Mouse (Mus musculus): ENCODE results near the gene Olfr33. TPM values are rescaled to one million over a fixed set of nuclear protein-coding genes. Genes with fewer than 3 reads are reported as not detected.
A peak's percentile ranks its signal among the peaks of the same experiment; 100 is the strongest.

Olfr33 gene
- polyA plus RNA-seq, 1 experiment = not detected

DNA sequence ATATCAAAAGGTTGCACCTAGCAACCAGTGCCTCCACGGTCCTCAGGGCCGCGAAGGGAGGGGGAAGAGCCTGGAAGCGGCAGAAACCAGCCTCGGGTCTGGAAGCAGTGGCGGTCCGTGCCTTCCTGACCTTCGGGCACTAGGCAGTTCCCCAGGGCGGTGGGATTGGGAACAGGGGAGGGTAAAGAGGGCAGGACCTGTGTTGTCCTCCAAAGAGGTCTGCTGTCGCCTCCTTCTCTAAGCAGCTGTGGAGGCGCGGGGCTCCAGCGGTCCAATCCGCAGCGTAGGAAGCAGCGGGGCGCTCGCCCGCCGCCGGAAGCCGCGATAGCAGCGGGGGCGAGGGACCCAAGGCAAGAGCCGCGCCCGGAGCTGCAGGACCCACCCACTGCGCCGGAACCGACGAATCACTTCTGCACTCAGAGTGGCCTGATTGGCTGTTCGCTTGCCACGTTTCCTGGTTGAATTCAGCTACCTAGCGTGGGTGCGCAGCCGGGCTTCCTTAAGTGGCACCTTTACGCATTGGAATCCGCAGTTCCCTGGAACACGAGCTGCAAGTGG lies 31.8 kb downstream of the Olfr33 start, which contains the start of gene Trim68:
TSS of gene Trim68 (minus strand) at position 384 of the 558 bp plus-strand sequence.
- TF ChIP-seq POLR2A (IDR thresholded peaks at IDR 0.05; ENCODE audit: insufficient read depth, low read depth, low read length) (peak; percentile 49; the same call in 1 of the 2 replicates), CTCF (IDR thresholded peaks at IDR 0.05; ENCODE audit: insufficient read depth, low read depth, low read length) (no peak)
- H3K4me3 ChIP-seq (ENCODE audit: insufficient read depth, low read depth, low read length) = peak within 1 kb of the TSS; percentile 63
- WGBS = under 1% methylated on average over 40 of the region's 40 CpGs
- H3K4me1 ChIP-seq (ENCODE audit: control insufficient read depth, insufficient read depth, low read length) = no peaks in the 10 kb centered on the region
- peak within 1 kb of the TSS; percentile 22 for H3K27ac ChIP-seq (ENCODE audit: insufficient read depth, low read depth, low read length)

DNA sequence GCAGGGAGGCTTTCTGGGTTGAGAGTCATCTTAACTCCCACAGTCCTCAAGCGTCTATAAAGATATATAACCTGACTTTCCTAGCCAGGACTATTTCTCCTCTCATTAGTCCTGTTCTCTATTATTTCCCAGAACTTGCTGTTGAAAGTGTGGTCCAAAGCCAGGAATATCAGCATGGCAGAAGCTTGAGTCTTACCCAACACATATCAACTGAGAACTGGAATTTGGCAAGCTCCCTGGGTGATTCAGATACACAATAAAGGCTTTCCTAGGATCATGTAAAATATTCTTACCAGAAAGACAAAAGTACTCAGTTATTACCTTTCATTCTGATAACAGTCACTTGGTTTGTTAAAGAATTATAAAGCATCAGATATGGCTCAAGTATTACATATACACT lies 37.0 kb downstream of the Olfr33 start:
- Histone ChIP-seq H3K27ac (ENCODE audit: insufficient read depth, low read depth, low read length) (no peak overlapping the region), H3K4me3 (ENCODE audit: insufficient read depth, low read depth, low read length) (no peak overlapping the region), H3K4me1 (ENCODE audit: control insufficient read depth, insufficient read depth, low read length) (no peaks in the 10 kb centered on the region)
- TF ChIP-seq POLR2A (IDR thresholded peaks at IDR 0.05; ENCODE audit: insufficient read depth, low read depth, low read length) (no peak), CTCF (IDR thresholded peaks at IDR 0.05; ENCODE audit: insufficient read depth, low read depth, low read length) (no peak)
- 90% methylated on average over 1 of the region's 1 CpGs for WGBS

DNA sequence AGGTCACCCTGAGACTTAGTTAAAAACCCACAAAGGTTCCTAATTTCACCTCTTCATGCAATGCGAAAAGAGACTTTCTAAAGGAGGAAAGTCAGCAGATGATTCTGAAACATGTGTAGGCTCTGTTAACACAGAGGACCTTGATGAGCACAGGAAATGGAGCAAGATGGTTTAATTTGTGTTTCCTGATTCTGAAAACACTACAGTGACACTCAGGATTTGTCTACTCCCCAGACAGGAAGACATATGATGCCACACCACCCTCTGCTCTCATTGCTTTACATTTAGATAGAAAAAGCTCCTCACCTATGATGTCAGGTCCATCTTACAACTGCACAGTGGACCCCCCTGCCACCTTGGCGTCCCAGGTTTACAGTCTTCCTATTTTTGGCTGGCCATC lies 42.6 kb downstream of the Olfr33 start:
- TF ChIP-seq POLR2A (IDR thresholded peaks at IDR 0.05; ENCODE audit: insufficient read depth, low read depth, low read length) (no peak), CTCF (IDR thresholded peaks at IDR 0.05; ENCODE audit: insufficient read depth, low read depth, low read length) (no peak)
- Histone ChIP-seq H3K4me1 (ENCODE audit: control insufficient read depth, insufficient read depth, low read length) (no peaks in the 10 kb centered on the region), H3K4me3 (ENCODE audit: insufficient read depth, low read depth, low read length) (no peak overlapping the region), H3K27ac (ENCODE audit: insufficient read depth, low read depth, low read length) (no peak overlapping the region)
- WGBS = 92% methylated on average over 2 of the region's 2 CpGs

DNA sequence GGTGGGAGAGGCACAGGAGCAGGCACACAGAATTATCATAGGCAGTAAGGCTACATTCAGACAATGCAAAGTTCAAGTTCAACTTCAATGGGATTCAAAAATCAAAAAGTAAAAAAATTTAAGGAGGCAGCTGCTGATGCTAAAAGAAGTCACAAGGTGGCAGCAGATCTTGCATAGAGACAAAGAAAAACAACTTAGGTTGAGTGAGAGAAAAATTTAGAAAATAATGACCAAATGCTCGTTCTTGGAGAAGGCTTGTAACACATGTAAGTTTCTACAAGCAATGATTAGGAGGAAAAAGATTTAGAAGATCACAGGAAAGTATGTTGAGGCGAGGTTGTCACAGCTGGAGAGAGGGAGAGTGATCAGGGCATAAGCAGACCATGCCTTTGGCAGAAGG lies 53.5 kb downstream of the Olfr33 start:
- Histone ChIP-seq H3K4me3 (ENCODE audit: insufficient read depth, low read depth, low read length) (no peak overlapping the region), H3K27ac (ENCODE audit: insufficient read depth, low read depth, low read length) (no peak overlapping the region), H3K4me1 (ENCODE audit: control insufficient read depth, insufficient read depth, low read length) (no peaks in the 10 kb centered on the region)
- WGBS = 20% methylated on average over 2 of the region's 2 CpGs
- no peak for TF ChIP-seq POLR2A (IDR thresholded peaks at IDR 0.05; ENCODE audit: insufficient read depth, low read depth, low read length)
- TF ChIP-seq CTCF (IDR thresholded peaks at IDR 0.05; ENCODE audit: insufficient read depth, low read depth, low read length) = no peak

DNA sequence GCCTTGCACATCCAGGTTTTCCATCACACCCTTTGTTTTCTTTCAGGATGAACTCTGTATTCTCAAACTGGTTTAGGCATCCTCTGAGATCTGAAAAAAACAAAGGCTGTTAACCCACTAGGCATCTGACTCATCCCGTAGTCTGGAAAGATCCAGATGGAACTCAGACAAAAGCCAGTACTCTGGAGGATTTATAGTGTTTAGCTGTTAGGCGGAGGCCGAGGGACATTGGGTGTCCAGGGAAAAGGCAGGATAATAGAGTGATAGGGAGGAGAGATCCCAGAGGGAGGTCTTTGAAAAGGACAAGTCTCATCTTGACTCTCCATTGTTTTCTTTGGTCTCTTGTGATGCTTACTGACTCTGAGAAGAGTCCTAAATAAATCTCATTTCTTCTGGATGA lies 54.3 kb downstream of the Olfr33 start, which contains the start of gene Olfr556:
TSS of gene Olfr556 (plus strand) at position 301 of the 400 bp plus-strand sequence.
- WGBS = 58% methylated on average over 3 of the region's 3 CpGs
- TF ChIP-seq POLR2A (IDR thresholded peaks at IDR 0.05; ENCODE audit: insufficient read depth, low read depth, low read length) = no peak
- no peak for TF ChIP-seq CTCF (IDR thresholded peaks at IDR 0.05; ENCODE audit: insufficient read depth, low read depth, low read length)
- H3K4me1 ChIP-seq (ENCODE audit: control insufficient read depth, insufficient read depth, low read length) = no peaks in the 10 kb centered on the region
- no peak within 1 kb of the TSS for H3K27ac ChIP-seq (ENCODE audit: insufficient read depth, low read depth, low read length)
- no peak within 1 kb of the TSS for H3K4me3 ChIP-seq (ENCODE audit: insufficient read depth, low read depth, low read length)

Other genes starting within 250 kb of the Olfr33 start
- gene Olfr543, start 237.4 kb downstream of the Olfr33 start, polyA plus RNA-seq (2012; ENCODE audit: insufficient read depth, insufficient read length, low replicate concordance, missing spikeins) = not detected in 2 replicates
- gene Olfr544, start 230.8 kb downstream of the Olfr33 start, polyA plus RNA-seq (2012; ENCODE audit: insufficient read depth, insufficient read length, low replicate concordance, missing spikeins) = not detected in 2 replicates
- gene Olfr545, start 219.5 kb downstream of the Olfr33 start, polyA plus RNA-seq (2012; ENCODE audit: insufficient read depth, insufficient read length, low replicate concordance, missing spikeins) = not detected in 2 replicates
- gene Olfr547, start 184.3 kb downstream of the Olfr33 start, polyA plus RNA-seq (2012; ENCODE audit: insufficient read depth, insufficient read length, low replicate concordance, missing spikeins) = not detected in 2 replicates
- gene Olfr548-ps1, start 178.2 kb downstream of the Olfr33 start, polyA plus RNA-seq (2012; ENCODE audit: insufficient read depth, insufficient read length, low replicate concordance, missing spikeins) = not detected in 2 replicates
- gene Olfr549, start 169.2 kb downstream of the Olfr33 start, polyA plus RNA-seq (2012; ENCODE audit: insufficient read depth, insufficient read length, low replicate concordance, missing spikeins) = not detected in 2 replicates
- not detected in 2 replicates for gene Trim21, start 153.6 kb downstream of the Olfr33 start, polyA plus RNA-seq (2012; ENCODE audit: insufficient read depth, insufficient read length, low replicate concordance, missing spikeins)
- not detected in 2 replicates for gene Olfr550, start 147.6 kb downstream of the Olfr33 start, polyA plus RNA-seq (2012; ENCODE audit: insufficient read depth, insufficient read length, low replicate concordance, missing spikeins)
- gene Olfr551, start 127.2 kb downstream of the Olfr33 start, polyA plus RNA-seq (2012; ENCODE audit: insufficient read depth, insufficient read length, low replicate concordance, missing spikeins) = not detected in 2 replicates
- gene Olfr552, start 121.3 kb downstream of the Olfr33 start, polyA plus RNA-seq (2012; ENCODE audit: insufficient read depth, insufficient read length, low replicate concordance, missing spikeins) = not detected in 2 replicates
- gene Olfr553, start 100.9 kb downstream of the Olfr33 start, polyA plus RNA-seq (2012; ENCODE audit: insufficient read depth, insufficient read length, low replicate concordance, missing spikeins) = not detected in 2 replicates
- gene Olfr554, start 80.6 kb downstream of the Olfr33 start, polyA plus RNA-seq (2012; ENCODE audit: insufficient read depth, insufficient read length, low replicate concordance, missing spikeins) = not detected in 2 replicates
- gene Olfr555, start 60.2 kb downstream of the Olfr33 start, polyA plus RNA-seq (2012; ENCODE audit: insufficient read depth, insufficient read length, low replicate concordance, missing spikeins) = not detected in 2 replicates
- not detected in 2 replicates for gene Olfr556, start 54.2 kb downstream of the Olfr33 start, polyA plus RNA-seq (2012; ENCODE audit: insufficient read depth, insufficient read length, low replicate concordance, missing spikeins)
- not detected in 2 replicates for gene Trim68, start 31.7 kb downstream of the Olfr33 start, polyA plus RNA-seq (2012; ENCODE audit: insufficient read depth, insufficient read length, low replicate concordance, missing spikeins)
- gene Olfr557, start 23.2 kb downstream of the Olfr33 start, polyA plus RNA-seq (2012; ENCODE audit: insufficient read depth, insufficient read length, low replicate concordance, missing spikeins) = not detected in 2 replicates
- not detected in 2 replicates for gene Olfr558, start 16.9 kb downstream of the Olfr33 start, polyA plus RNA-seq (2012; ENCODE audit: insufficient read depth, insufficient read length, low replicate concordance, missing spikeins)
- not detected in 2 replicates for gene Olfr559, start 8.4 kb upstream of the Olfr33 start, polyA plus RNA-seq (2012; ENCODE audit: insufficient read depth, insufficient read length, low replicate concordance, missing spikeins)
- not detected in 2 replicates for gene Olfr560, start 40.3 kb upstream of the Olfr33 start, polyA plus RNA-seq (2012; ENCODE audit: insufficient read depth, insufficient read length, low replicate concordance, missing spikeins)
- gene Olfr78, start 40.4 kb upstream of the Olfr33 start, polyA plus RNA-seq (2012; ENCODE audit: insufficient read depth, insufficient read length, low replicate concordance, missing spikeins) = not detected in 2 replicates
- not detected in 2 replicates for gene Olfr561, start 52.2 kb upstream of the Olfr33 start, polyA plus RNA-seq (2012; ENCODE audit: insufficient read depth, insufficient read length, low replicate concordance, missing spikeins)
- gene Olfr564, start 84.4 kb upstream of the Olfr33 start, polyA plus RNA-seq (2012; ENCODE audit: insufficient read depth, insufficient read length, low replicate concordance, missing spikeins) = not detected in 2 replicates
- not detected in 2 replicates for gene Olfr566, start 139.7 kb upstream of the Olfr33 start, polyA plus RNA-seq (2012; ENCODE audit: insufficient read depth, insufficient read length, low replicate concordance, missing spikeins)
- gene Olfr568, start 158.1 kb upstream of the Olfr33 start, polyA plus RNA-seq (2012; ENCODE audit: insufficient read depth, insufficient read length, low replicate concordance, missing spikeins) = not detected in 2 replicates
- not detected in 2 replicates for gene Olfr569, start 171.8 kb upstream of the Olfr33 start, polyA plus RNA-seq (2012; ENCODE audit: insufficient read depth, insufficient read length, low replicate concordance, missing spikeins)
- gene Olfr570, start 175.5 kb upstream of the Olfr33 start, polyA plus RNA-seq (2012; ENCODE audit: insufficient read depth, insufficient read length, low replicate concordance, missing spikeins) = not detected in 2 replicates
- gene Olfr571, start 198.5 kb upstream of the Olfr33 start, polyA plus RNA-seq (2012; ENCODE audit: insufficient read depth, insufficient read length, low replicate concordance, missing spikeins) = not detected in 2 replicates
- not detected in 2 replicates for gene Olfr572, start 205.3 kb upstream of the Olfr33 start, polyA plus RNA-seq (2012; ENCODE audit: insufficient read depth, insufficient read length, low replicate concordance, missing spikeins)
- gene Olfr573-ps1, start 223.5 kb upstream of the Olfr33 start, polyA plus RNA-seq (2012; ENCODE audit: insufficient read depth, insufficient read length, low replicate concordance, missing spikeins) = not detected in 2 replicates
- gene Olfr574, start 229.4 kb upstream of the Olfr33 start, polyA plus RNA-seq (2012; ENCODE audit: insufficient read depth, insufficient read length, low replicate concordance, missing spikeins) = not detected in 2 replicates
- gene Olfr575, start 239.7 kb upstream of the Olfr33 start, polyA plus RNA-seq (2012; ENCODE audit: insufficient read depth, insufficient read length, low replicate concordance, missing spikeins) = not detected in 2 replicates
- gene Olfr576, start 243.6 kb upstream of the Olfr33 start, polyA plus RNA-seq (2012; ENCODE audit: insufficient read depth, insufficient read length, low replicate concordance, missing spikeins) = not detected in 2 replicates

All from olfactory bulb, adult 2 months (tissue).